10 mouse cellular contexts compared by ENCODE assay signal in genomic region chr4:43005765-43006164, GRCm38 (mm10). TPM values are rescaled to one million over a fixed set of nuclear protein-coding genes. Genes with fewer than 3 reads are reported as not detected.
DNase-seq lines count a peak whose midpoint lies in the region; ATAC-seq and TF ChIP-seq lines count a peak whose summit lies in the region.
"Had no signal": no experiment of that assay in that cellular context is flagged by ENCODE, and none has a peak within 500 bp of the region (broad histone marks: within the 10 kb centered on the region; RNA-seq: fewer than 3 reads in every experiment).

No protein-coding gene starts in this region.

- H3K27me3 ChIP-seq in liver, embryonic 14.5 days (ENCODE audit: control insufficient read depth, insufficient read depth, low read length), result no peaks in the 10 kb centered on the region
- H3K27me3 ChIP-seq: hindbrain, embryonic 15.5 days; neural tube, embryonic 12.5 days had no signal

- no peak for TF ChIP-seq EP300 in liver, embryonic 14.5 days (IDR thresholded peaks at IDR 0.05; ENCODE audit: low read depth)

- H3K36me3 ChIP-seq in liver, embryonic 14.5 days (replicated peaks; ENCODE audit: control insufficient read depth, insufficient read depth, low read depth), result no peaks in the 10 kb centered on the region; the same call in 1 of the 2 replicates
- H3K36me3 ChIP-seq: hindbrain, embryonic 15.5 days had no signal

- no peak overlapping the region for H3K4me3 ChIP-seq in left cerebral cortex, adult 2 months
- H3K4me3 ChIP-seq in liver, embryonic 14.5 days (ENCODE audit: insufficient read depth in 1 of 2, low read depth in 2 of 2, low read length in 2 of 2), result no peak overlapping the region
- H3K4me3 ChIP-seq: hindbrain, embryonic 15.5 days; neural tube, embryonic 12.5 days had no signal

- DNase-seq in adrenal gland, postnatal 36 days, result peak; percentile 27 to 49
- DNase-seq in adrenal gland, postnatal 10 days, result no peak
- DNase-seq in left cerebral cortex, adult 2 months (ENCODE audit: extremely low spot score in 1 of 2, low spot score in 2 of 2), result no peak
- DNase-seq in left cerebral cortex, adult 18-20 months (ENCODE audit: low spot score in 2 of 2), result no peak
- peak; percentile 51 for DNase-seq in c-Kit-positive CD71-negative TER-119-negative erythroid progenitor cells, embryonic 14.5 days (ENCODE audit: low read depth)
- DNase-seq in liver, embryonic 14.5 days (ENCODE audit: low read depth in 3 of 3, low spot score in 3 of 3), result peak; percentile 56 to 66 (median 57)
- DNase-seq in thymus, postnatal 4 days, result peak; percentile 52
- DNase-seq in left cerebral cortex, postnatal 4 days, result no peak

- peaks cover 4 to 11% of the 10 kb centered on the region in 2 experiments for H3K4me1 ChIP-seq in liver, embryonic 14.5 days (replicated peaks; ENCODE audit: control insufficient read depth in 2 of 2, insufficient read depth in 2 of 2, low read length in 1 of 2)

- peak; percentile 21; the same call in 1 of the 2 replicates for ATAC-seq in liver, embryonic 14.5 days (ENCODE audit: insufficient read depth)

- 37% methylated on average over 2 of the region's 2 CpGs for WGBS in liver, embryonic 14.5 days (ENCODE audit: insufficient replicate concordance)

- TF ChIP-seq CTCF in left cerebral cortex, adult 2 months (IDR thresholded peaks at IDR 0.05), result peak; percentile 60
- peak; percentile 81 for TF ChIP-seq CTCF in liver, embryonic 14.5 days (IDR thresholded peaks at IDR 0.05; ENCODE audit: low read depth)

- intact Hi-C loops in left cerebral cortex, adult 2 months (cut with DNase I), result no loop called here
- intact Hi-C loops in left cerebral cortex, postnatal 4 days (cut with DNase I), result no loop called here

- no peak overlapping the region for H3K9ac ChIP-seq in liver, embryonic 14.5 days (replicated peaks)
- H3K9ac ChIP-seq: hindbrain, embryonic 15.5 days; neural tube, embryonic 12.5 days had no signal

- H3K4me2 ChIP-seq in liver, embryonic 14.5 days (ENCODE audit: low read depth), result no peak overlapping the region
- H3K4me2 ChIP-seq: hindbrain, embryonic 15.5 days; neural tube, embryonic 12.5 days had no signal

- no peaks in the 10 kb centered on the region for H3K9me3 ChIP-seq in liver, embryonic 14.5 days (ENCODE audit: control insufficient read depth, low read length)
- H3K9me3 ChIP-seq: hindbrain, embryonic 15.5 days; neural tube, embryonic 12.5 days had no signal

- no peak overlapping the region for H3K27ac ChIP-seq in left cerebral cortex, adult 2 months
- no peak overlapping the region for H3K27ac ChIP-seq in liver, embryonic 14.5 days
- H3K27ac ChIP-seq: hindbrain, embryonic 15.5 days; neural tube, embryonic 12.5 days had no signal

RNA-seq across cellular contexts. Expression of gene Fancg, which starts 4.5 kb away (rescaled TPM):
- 10 to 100 TPM in 1 of 2 experiments, 1 to 10 TPM in 1; 6.3 to 14.2 TPM for total RNA-seq in adrenal gland, postnatal 36 days (2021)
- 10 to 100 TPM in 1 of 2 experiments, 1 to 10 TPM in 1; 7.3 to 11.7 TPM for total RNA-seq in adrenal gland, postnatal 10 days (2021)
- total RNA-seq in left cerebral cortex, adult 2 months (2021), result 10 to 100 TPM; 15.1 to 17.4 TPM
- total RNA-seq in left cerebral cortex, adult 18-20 months (2021), result 10 to 100 TPM; 10.3 to 11.6 TPM
- polyA plus RNA-seq in liver, embryonic 14.5 days (2012; rRNA removed), result 8.2 and 9.9 TPM in 2 replicates
- polyA plus RNA-seq in liver, embryonic 14.5 days (2014; fragmentation: Nextera tagmentation; extraction: Ambion mirVana), result 8.3 and 10.0 TPM in 2 replicates
- total RNA-seq in left cerebral cortex, postnatal 4 days (2021), result 10 to 100 TPM; 15.7 to 16.8 TPM

RNA-seq across cellular contexts. Expression of gene Vcp, which starts 5.5 kb away (rescaled TPM):
- total RNA-seq in adrenal gland, postnatal 36 days (2021), result 100 to 1,000 TPM; 332 to 368 TPM
- total RNA-seq in adrenal gland, postnatal 10 days (2021), result 100 to 1,000 TPM; 238 to 252 TPM
- 100 to 1,000 TPM; 179 to 186 TPM for total RNA-seq in left cerebral cortex, adult 2 months (2021)
- 100 to 1,000 TPM; 180 to 185 TPM for total RNA-seq in left cerebral cortex, adult 18-20 months (2021)
- 48.9 and 80.0 TPM in 2 replicates for polyA plus RNA-seq in liver, embryonic 14.5 days (2012; rRNA removed)
- polyA plus RNA-seq in liver, embryonic 14.5 days (2014; fragmentation: Nextera tagmentation; extraction: Ambion mirVana), result 176 and 191 TPM in 2 replicates
- total RNA-seq in left cerebral cortex, postnatal 4 days (2021), result 100 to 1,000 TPM; 244 to 265 TPM

RNA-seq across cellular contexts. Expression of gene Pigo, which starts 19.9 kb away (rescaled TPM):
- total RNA-seq in adrenal gland, postnatal 36 days (2021), result 10 to 100 TPM; 16.0 to 19.6 TPM
- total RNA-seq in adrenal gland, postnatal 10 days (2021), result 10 to 100 TPM; 22.0 to 25.8 TPM
- 10 to 100 TPM; 30.9 to 31.1 TPM for total RNA-seq in left cerebral cortex, adult 2 months (2021)
- total RNA-seq in left cerebral cortex, adult 18-20 months (2021), result 10 to 100 TPM; 24.1 to 25.4 TPM
- polyA plus RNA-seq in liver, embryonic 14.5 days (2012; rRNA removed), result 9.2 and 10.4 TPM in 2 replicates
- 8.3 and 11.0 TPM in 2 replicates for polyA plus RNA-seq in liver, embryonic 14.5 days (2014; fragmentation: Nextera tagmentation; extraction: Ambion mirVana)
- 10 to 100 TPM; 26.5 to 29.5 TPM for total RNA-seq in left cerebral cortex, postnatal 4 days (2021)

RNA-seq across cellular contexts. Expression of gene Stoml2, which starts 25.7 kb away (rescaled TPM):
- 100 to 1,000 TPM; 191 to 261 TPM for total RNA-seq in adrenal gland, postnatal 36 days (2021)
- total RNA-seq in adrenal gland, postnatal 10 days (2021), result 100 to 1,000 TPM; 177 to 190 TPM
- 100 to 1,000 TPM in 1 of 2 experiments, 10 to 100 TPM in 1; 97.4 to 104 TPM for total RNA-seq in left cerebral cortex, adult 2 months (2021)
- total RNA-seq in left cerebral cortex, adult 18-20 months (2021), result 100 to 1,000 TPM; 104 to 113 TPM
- 55.8 and 83.2 TPM in 2 replicates for polyA plus RNA-seq in liver, embryonic 14.5 days (2012; rRNA removed)
- polyA plus RNA-seq in liver, embryonic 14.5 days (2014; fragmentation: Nextera tagmentation; extraction: Ambion mirVana), result 200 and 229 TPM in 2 replicates
- 10 to 100 TPM; 90.3 to 94.9 TPM for total RNA-seq in left cerebral cortex, postnatal 4 days (2021)

RNA-seq across cellular contexts. Expression of gene 1700022I11Rik, which starts 36.4 kb away (rescaled TPM):
- not detected for total RNA-seq in adrenal gland, postnatal 36 days (2021)
- not detected for total RNA-seq in adrenal gland, postnatal 10 days (2021)
- total RNA-seq in left cerebral cortex, adult 2 months (2021), result not detected
- not detected for total RNA-seq in left cerebral cortex, adult 18-20 months (2021)
- 0.07 TPM in 1 of 2 replicates, not detected in the other for polyA plus RNA-seq in liver, embryonic 14.5 days (2012; rRNA removed)
- 0.16 and 0.44 TPM in 2 replicates for polyA plus RNA-seq in liver, embryonic 14.5 days (2014; fragmentation: Nextera tagmentation; extraction: Ambion mirVana)
- total RNA-seq in left cerebral cortex, postnatal 4 days (2021), result not detected

Comparison
In these comparisons a context has a peak if more than half of its experiments do, and no peak if none do; other contexts are left out.
1. DNase-seq: peak in adrenal gland, postnatal 36 days (2 of 2), c-Kit-positive CD71-negative TER-119-negative erythroid progenitor cells, embryonic 14.5 days (single experiment), liver, embryonic 14.5 days (3 of 3) and thymus, postnatal 4 days (single experiment); none in adrenal gland, postnatal 10 days (single experiment), left cerebral cortex, adult 2 months (0 of 2), left cerebral cortex, adult 18-20 months (0 of 2) and left cerebral cortex, postnatal 4 days (single experiment).